Mouse (Mus musculus): ENCODE results near the gene Wdr5.

The Wdr5 gene

GRCm38 (mm10) chr2:27552620-27553287 lies 37.8 kb downstream of the Wdr5 start:
- DNase-seq, result peak in 1 of 2 experiments; percentile 53

- DNase-seq, result no peak
Observed at GRCm38 (mm10) chr2:27554308-27554707, 39.4 kb downstream of the Wdr5 start.

GRCm38 (mm10) chr2:27556921-27557320 lies 42.0 kb downstream of the Wdr5 start:
- no peak for DNase-seq

GRCm38 (mm10) chr2:27560708-27561123 lies 45.8 kb downstream of the Wdr5 start:
- DNase-seq, result no peak

- DNase-seq, result no peak
Observed at GRCm38 (mm10) chr2:27561159-27561558, 46.2 kb downstream of the Wdr5 start.

- DNase-seq, result no peak
Observed at GRCm38 (mm10) chr2:27561829-27562228, 46.9 kb downstream of the Wdr5 start.

GRCm38 (mm10) chr2:27563641-27564148 lies 48.7 kb downstream of the Wdr5 start:
- DNase-seq, result no peak

- DNase-seq, result no peak
Observed at GRCm38 (mm10) chr2:27564694-27565093, 49.7 kb downstream of the Wdr5 start.

- DNase-seq, result no peak
Observed at GRCm38 (mm10) chr2:27565316-27566103, 50.6 kb downstream of the Wdr5 start.

- no peak for DNase-seq
Observed at GRCm38 (mm10) chr2:27570856-27571255, 55.9 kb downstream of the Wdr5 start.

GRCm38 (mm10) chr2:27572261-27572793 lies 57.4 kb downstream of the Wdr5 start:
- no peak for DNase-seq

- no peak for DNase-seq
Observed at GRCm38 (mm10) chr2:27572928-27573627, 58.1 kb downstream of the Wdr5 start.

GRCm38 (mm10) chr2:27573628-27573966 lies 58.6 kb downstream of the Wdr5 start:
- no peak for DNase-seq

GRCm38 (mm10) chr2:27576416-27576815 lies 61.5 kb downstream of the Wdr5 start:
- no peak for DNase-seq

GRCm38 (mm10) chr2:27578552-27578951 lies 63.6 kb downstream of the Wdr5 start:
- no peak for DNase-seq

GRCm38 (mm10) chr2:27582112-27582511 lies 67.2 kb downstream of the Wdr5 start:
- DNase-seq, result no peak

GRCm38 (mm10) chr2:27583019-27583418 lies 68.1 kb downstream of the Wdr5 start:
- DNase-seq, result no peak

GRCm38 (mm10) chr2:27584546-27584945 lies 69.6 kb downstream of the Wdr5 start:
- no peak for DNase-seq
